Mouse (Mus musculus) c-Kit-positive CD71-positive TER-119-positive erythroid progenitor cells, embryonic 14.5 days (primary cell): ENCODE data around the gene Dmrt1.

Experiments used
- DNase-seq: peaks from one replicate; pipeline ENCODE4 v3.0.0-alpha.2; 2013; ENCODE audit warnings: low spot score

Dmrt1 gene

DNA sequence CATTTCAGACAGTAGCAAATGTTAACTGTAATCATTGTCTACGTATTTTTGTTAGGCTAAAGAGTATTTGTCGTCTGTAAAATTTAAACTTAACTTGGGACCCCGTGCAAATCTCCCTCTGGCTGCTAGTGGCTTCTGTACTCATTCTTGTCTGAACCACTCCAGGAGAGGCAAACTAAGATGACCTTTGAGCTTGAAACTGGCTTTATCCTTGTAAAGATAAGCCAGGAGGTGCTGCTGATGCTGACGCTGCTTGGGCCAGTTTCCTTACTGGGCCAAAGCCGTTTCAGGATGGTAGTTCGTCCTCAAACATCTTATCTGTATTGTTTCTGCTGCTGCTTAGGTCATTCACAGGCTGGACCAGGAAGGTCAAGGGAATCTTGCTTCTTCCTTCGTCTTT lies 64.4 kb downstream of the Dmrt1 start:
- no peak for DNase-seq

GRCm38 (mm10) chr19:25574431-25574830 lies 69.0 kb downstream of the Dmrt1 start:
- DNase-seq: no peak

DNA sequence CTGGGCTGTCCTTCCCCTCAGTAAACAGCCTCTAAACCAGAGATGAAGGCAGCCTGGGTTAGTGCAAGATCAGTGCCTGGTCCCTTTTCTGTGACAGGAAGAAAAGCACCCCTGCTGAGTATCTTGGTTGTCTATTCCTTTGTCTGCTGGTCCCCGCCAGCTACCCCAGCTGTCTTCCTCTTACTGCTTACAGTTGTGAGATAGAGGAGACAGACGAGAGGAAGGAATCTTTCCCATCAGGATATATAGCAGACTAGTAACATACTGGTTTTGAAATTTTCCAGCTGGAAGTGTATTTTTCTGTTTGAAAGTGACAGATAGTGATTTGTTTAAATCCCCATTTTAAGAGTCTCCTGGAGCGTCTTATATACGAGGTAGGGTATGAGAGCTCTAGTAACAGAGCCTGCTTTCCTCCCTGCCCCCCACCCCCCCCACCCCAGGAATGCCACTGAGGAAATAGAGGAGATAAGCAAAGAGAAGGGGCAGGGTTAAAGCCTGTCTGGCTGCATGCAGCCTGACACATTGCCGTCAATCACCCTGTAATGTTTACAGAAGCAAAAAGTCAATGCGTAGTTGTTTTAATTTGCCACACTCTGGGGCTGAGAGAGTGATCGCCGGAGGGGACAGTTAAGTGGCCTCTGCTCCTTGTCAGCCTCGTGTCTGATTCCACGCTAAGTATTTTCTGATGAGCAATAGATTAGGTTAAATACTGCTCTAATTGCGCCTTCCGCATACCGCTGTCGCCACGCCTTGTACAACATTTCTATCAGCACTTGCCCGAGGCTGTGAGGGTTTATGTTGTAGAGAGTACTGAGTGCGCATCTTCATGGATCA lies 69.8 kb downstream of the Dmrt1 start:
- DNase-seq: no peak

- no peak for DNase-seq
Measured at GRCm38 (mm10) chr19:25578358-25578757, 72.9 kb downstream of the Dmrt1 start.

DNA sequence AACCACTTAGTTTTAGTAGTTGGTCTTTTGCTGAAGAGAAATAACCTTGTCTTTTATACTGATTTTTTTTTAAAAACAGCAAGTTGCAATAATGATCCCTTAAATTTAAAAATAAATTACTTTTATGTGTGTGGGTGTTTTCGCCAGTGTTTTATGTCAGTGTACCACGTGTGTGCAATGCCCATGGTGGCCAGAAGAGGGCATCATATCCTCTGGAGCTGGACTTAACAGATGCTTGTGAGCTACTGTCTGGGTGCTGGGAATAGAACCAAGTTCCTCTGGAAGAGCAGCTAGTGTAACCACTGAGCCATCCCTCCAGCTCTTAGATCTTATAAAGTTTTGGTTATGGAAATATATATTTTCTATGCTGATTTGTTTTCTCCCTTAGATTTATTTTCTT lies 74.0 kb downstream of the Dmrt1 start:
- DNase-seq: no peak

GRCm38 (mm10) chr19:25597717-25598232 lies 92.4 kb downstream of the Dmrt1 start:
- no peak for DNase-seq

DNA sequence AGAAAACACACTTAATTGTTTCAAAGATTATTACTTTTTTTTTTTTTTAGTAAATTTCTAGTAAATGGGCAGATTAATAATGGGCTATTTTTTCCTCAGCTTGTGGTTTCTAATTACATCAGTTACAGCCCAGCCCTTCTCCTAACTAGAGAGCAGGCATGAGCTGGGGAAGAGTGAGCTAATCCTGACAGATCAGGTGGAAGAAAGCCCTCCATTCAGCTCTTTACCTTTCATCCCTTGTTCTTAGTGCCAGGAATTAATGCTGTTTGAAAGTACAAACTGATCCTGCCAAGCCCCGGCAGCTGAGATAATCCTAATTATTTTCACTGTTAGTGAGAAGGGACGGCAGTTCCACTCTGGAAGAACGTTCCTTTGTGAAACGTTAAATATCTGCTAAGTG lies 93.2 kb downstream of the Dmrt1 start:
- no peak for DNase-seq

GRCm38 (mm10) chr19:25601966-25602365 lies 96.5 kb downstream of the Dmrt1 start:
- DNase-seq: no peak

DNA sequence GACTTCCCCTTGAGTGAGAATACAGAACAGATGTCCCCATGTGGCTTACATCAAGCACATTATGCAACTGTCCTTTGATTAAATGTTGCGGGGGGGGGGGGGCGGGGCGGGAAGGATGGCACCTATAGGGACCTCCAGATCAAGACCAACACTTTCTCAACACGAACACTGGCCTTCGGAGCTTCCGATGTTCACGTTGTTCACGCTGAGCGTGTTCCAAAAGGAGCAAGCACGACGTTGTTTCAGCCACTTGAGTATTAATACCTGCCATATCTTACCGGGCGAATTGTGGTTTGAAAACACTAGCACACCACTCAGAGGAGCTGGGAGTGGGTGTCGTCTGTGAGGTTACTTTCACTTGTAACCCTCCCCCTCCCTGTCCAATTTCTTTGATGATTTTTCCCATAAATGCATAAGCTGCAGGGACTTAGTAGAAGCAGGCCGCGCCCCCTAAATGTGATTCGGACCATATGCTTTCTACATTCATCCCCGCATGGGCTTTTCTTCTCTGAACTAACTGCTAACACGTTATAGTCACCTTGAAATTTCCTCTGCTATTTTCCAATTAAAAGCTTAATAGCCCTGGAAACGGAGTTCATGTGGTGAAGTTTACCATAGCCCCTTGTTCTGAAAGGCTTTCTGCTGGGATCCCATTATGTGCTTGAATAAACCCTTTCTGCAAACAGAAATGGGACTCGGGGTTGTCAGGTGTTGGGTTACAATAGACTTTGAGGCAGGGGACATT lies 102.2 kb downstream of the Dmrt1 start:
- no peak for DNase-seq

DNA sequence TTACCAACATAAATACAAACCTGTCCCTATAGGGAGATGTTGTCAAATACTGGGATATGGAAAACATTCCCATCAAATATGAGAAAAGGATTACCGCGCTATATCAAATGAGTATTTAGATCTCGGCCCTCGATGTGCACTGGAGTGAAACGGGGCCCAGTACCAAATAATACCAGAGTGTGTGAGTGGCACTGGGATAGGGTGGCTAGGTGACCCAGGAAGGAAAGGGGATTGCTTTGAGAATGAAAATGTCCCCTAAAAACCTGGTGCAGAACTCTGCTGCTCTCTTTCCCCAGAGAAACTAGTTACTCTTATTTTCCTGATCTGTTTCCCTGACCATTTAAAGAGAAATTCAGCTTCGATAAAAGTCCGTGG lies 102.8 kb downstream of the Dmrt1 start:
- no peak for DNase-seq

- DNase-seq: no peak
Measured at GRCm38 (mm10) chr19:25608961-25609850, 103.8 kb downstream of the Dmrt1 start.

DNA sequence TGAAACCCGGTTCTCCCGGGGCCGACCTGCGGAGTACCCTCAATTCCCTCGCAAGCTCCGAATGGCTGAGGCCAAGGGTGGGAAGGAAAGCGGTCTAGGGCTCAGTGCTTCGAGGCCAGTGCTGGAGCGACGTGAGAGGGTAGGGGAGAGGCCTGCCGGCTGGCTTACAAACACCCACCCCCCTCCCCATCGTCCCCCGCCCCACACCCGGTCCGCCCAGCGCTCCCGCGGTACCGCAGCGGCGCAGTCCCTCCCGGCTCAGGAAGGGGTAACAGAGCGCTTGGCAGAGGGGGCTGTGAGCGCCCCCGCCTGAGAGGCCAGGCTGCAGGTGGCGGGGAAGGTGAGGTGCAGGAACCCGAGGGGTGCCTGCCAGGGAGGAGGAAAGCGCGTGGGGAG lies 104.6 kb downstream of the Dmrt1 start, which contains the start of gene Dmrt3:
TSS of gene Dmrt3 (plus strand) at position 287 of the 396 bp plus-strand sequence.
- no peak for DNase-seq

DNA sequence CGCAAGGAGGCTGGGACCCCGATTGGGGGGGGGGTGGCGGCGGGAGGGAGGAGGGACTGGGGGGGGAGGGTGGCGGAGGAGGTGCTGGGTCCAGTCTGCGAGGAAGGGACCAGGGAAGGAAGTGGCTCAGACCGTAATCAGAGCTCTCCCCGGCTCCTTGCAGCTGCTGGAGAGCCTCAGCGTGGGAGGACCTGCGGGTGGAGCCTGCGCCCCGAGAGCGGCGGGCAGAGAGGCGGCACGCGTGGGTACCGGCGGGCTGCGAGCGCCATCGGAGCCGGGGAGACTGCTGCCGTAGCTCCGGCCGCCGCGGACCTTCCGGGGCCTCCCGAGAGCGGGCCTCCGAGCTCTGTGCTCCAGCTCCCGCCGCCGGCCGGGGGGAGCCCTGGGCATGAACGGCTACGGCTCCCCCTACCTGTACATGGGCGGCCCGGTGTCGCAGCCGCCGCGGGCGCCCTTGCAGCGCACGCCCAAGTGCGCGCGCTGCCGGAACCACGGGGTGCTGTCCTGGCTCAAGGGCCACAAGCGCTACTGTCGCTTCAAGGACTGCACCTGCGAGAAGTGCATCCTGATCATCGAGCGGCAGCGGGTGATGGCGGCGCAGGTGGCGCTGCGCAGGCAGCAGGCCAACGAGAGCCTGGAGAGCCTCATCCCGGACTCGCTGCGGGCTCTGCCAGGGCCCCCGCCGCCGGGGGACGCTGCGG lies 105.1 kb downstream of the Dmrt1 start:
- no peak for DNase-seq

DNA sequence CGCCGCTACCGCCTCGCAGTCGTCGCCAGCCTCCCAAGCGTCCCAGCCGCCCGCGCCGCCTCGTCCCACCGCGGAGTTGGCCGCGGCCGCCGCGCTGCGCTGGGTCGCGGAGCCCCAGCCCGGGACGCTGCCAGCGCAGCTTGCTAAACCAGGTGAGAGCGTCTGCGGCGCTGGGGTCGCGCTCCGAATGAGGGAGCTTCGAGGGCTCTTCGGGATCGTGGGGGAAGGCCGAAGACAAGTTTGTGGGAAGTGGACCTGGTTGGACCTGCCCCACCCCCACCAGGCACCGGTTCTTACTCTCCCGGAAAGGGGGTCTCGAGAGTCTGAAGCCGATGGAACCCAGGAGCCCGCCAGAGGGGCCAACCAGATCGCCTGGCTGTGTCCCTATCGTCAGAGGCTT lies 105.7 kb downstream of the Dmrt1 start:
- no peak for DNase-seq

GRCm38 (mm10) chr19:25611876-25612805 lies 106.7 kb downstream of the Dmrt1 start:
- DNase-seq: no peak

DNA sequence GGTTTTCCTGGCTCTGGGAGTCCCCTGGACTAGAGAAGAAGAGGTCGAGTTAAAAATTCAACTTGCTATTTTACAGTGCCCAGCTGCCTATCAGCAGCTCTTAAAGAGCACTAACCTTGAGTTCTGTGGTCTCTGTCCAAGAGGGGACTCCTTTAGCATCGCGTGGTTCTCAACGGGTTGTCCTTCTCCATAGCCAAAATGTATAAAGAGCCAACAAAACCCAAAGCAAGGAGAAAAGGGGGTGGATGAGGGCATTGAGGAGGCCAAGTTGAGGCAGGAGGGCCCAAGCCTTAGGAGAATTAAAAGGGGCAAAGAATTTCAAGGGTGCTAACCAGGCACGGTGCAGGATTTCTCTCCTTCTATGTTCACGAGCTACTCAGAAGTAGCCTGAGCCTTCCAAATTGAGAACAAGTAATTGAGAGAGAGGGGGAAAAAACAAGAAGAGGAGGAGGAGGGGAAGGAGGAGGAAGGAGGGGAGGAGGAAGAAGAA lies 107.4 kb downstream of the Dmrt1 start:
- DNase-seq: no peak

DNA sequence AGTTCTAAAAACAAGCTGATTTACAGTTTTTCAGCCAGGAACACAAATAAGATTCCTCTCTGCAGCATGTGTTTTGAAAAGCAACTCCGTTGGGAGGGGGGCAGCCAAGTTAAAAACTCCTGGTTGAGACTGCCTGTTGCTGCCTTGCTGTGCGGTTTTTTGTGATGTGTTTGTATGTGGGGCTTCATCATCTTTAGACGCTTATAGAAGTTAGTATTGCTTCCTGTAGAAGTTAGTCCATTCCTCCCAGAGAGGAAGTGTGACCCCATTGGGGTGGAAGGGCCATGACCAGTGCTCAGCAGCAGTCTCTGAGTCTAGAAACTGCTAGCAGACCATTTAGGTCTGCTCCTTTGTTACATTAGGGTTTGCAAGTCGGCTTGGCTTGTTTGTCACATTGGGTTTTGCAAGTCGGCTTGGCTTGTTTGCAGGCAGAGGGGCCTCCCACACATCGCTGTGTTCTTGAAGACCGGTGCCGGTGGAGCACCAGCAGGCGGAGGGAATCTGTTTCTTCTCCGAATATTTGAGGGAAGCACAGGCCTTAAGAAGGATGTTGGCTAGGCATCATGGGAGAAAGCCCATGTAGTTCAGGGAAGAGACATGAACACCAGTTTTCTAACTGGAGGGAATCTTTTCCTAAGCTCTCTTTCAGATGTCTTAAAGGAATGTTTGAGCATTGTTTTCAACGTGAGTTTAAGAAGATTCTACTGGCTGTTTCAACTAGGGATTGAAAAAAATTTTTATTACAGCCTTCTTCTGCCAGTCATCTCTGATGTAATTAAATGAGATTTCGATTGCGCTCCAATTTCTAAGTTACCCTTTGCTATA lies 108.3 kb downstream of the Dmrt1 start:
- DNase-seq: no peak

GRCm38 (mm10) chr19:25615889-25616288 lies 110.5 kb downstream of the Dmrt1 start:
- DNase-seq: no peak
